Mouse (Mus musculus): ENCODE results near the gene Tspan4.

The Tspan4 gene

GRCm38 (mm10) chr7:141475011-141475804 lies at the start of gene Tspan4, which contains the start of gene Polr2l:
TSS of gene Tspan4 (plus strand) at chr7:141475240.
TSS of gene Polr2l (minus strand) at chr7:141475132.
- peak; percentile 94 for DNase-seq (ENCODE audit: low read depth, low spot score)

GRCm38 (mm10) chr7:141426948-141427730 lies 47.9 kb upstream of the Tspan4 start:
- DNase-seq (ENCODE audit: low read depth, low spot score) = no peak

- no peak for DNase-seq (ENCODE audit: low read depth, low spot score)
Observed at GRCm38 (mm10) chr7:141428701-141429100, 46.3 kb upstream of the Tspan4 start.

DNA sequence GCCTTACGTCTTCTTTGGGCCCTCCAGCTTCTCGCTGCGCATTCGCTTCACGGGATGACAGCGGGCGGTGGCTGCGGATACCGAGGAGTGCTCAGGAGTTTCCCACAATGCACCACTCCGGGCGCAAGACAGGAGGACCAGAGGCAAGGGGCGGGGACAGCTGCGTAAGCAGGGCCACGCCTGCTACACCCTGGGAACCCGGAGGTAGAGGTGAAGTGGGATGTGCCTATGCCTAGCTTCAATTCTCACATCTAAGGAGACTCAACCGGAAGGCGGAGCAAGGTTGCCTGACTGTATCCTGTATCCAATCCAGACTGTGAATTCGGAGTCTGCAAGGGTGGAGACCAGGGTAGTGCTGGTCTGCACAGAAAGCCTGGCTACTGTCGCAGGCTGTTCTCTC lies 45.7 kb upstream of the Tspan4 start, which contains the start of gene Cend1:
Cend1 (minus strand) TSS at position 182 of the 400 bp plus-strand sequence.
- peak; percentile 93 for DNase-seq (ENCODE audit: low read depth, low spot score)

DNA sequence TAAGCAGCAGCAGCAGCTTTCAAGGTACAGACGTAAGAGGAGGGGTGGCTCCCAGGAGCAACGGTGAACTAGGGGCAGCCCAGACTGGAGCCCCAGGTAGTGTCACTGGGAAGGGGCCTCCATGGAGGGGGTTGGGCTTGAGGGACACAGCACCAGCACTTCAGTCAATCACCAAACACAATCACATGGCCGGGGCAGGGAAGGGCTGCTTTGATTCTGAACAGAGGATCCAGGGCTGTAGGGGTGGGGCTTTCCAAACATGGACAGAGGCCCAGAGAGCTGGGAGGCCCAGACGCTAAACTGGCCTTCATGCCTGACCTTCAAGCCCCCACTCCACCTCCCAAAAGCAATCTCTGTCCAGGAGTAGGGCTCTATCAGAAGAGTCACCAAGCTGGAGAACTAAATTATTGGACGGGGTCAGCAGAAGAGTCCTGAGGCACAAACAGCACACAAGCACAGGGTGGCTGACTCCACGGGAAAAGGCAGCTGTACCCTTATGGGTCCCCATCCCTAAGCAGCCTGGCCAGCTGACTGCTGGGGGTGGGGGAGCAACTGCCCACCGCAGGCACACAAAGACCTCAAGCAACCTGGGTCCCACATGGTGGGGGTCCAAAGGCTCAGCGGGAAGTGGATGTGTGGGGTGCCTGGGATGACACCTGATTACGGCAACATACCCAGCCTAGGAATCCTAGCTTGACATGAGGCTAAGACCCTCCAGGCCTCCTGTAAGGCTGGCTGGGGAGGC lies 45.0 kb upstream of the Tspan4 start:
- no peak for DNase-seq (ENCODE audit: low read depth, low spot score)

- DNase-seq (ENCODE audit: low read depth, low spot score) = no peak
Observed at GRCm38 (mm10) chr7:141430585-141431240, 44.3 kb upstream of the Tspan4 start.

GRCm38 (mm10) chr7:141431434-141432185 lies 43.4 kb upstream of the Tspan4 start:
- DNase-seq (ENCODE audit: low read depth, low spot score) = no peak

- DNase-seq (ENCODE audit: low read depth, low spot score) = no peak
Observed at GRCm38 (mm10) chr7:141432186-141432611, 42.8 kb upstream of the Tspan4 start.

DNA sequence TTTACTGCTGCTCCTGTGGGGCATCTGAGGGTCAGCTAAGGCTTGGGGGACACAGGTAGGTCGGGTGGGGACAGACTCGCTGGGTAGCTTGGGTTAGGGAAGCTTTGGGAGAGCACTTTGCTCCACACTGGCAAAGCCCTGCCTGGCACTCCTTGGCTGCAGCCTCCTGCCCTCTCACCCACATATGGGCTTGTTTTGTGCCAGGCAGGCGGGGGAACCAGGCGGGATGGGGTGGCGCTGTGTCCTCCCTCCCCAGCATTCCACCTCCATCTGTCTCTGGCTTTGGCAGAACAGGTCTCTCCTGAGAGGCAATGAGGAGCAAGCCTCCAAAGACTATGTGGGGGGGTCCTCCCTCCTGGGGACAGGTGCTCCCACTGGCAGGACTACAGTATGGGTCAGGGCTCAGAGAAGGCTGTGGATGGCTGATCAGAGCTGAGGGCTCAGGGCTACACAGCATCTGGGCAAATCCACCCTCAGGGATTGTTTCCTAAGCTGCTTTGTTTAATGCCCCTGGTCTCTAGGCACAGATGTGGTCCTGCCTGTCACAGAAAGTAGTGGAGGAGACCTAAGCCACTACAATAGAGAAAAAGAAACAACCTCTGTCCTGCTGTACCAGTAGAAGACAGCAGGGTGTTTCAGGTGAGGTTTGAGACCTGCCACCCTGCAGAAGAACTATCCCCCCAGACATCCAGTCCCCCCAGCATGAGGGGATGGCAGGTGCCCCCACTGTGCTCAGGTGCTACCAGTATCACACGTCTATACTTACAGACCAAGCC lies 42.1 kb upstream of the Tspan4 start:
- no peak for DNase-seq (ENCODE audit: low read depth, low spot score)

DNA sequence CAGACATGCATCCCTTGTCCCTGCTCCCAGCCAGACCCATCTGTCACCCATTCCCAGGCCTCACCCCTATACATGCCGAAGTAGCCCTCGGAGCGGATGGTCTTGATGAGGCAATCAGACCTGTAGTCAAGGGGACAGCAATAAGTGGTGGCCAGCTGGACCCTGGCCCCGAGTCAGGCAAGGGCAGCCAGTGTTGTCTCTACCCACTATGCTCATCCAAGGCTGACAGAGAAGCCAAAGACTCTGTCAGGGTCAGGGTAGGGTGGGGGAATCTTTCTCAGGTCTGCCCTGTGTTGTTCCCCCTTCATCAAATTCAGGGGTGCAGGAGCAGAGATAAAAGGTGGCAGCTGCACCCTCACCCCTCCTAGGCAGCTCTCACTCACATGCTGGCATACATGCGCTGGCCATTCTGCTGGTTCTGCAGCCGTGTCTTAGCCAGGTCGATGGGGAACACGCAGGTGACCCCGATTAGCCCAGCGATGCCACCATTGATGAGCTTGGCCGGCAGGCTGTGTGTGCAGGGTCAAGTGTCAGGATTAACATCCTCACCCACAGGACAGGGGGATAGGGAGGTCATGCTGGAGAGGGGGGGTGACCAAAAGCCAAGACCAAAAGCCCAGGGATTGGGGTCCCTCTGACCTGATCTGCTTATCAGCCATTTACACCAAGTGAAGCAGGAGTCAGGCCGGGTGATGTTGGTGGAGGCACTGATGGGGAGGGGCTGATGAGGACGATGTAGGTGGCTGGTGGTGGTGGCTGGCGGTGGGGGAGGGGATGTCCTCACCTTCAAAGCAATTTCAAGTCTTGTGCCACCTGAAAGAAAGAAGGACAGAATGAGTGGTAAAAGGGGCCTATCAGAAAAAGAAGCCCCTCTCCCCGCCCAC lies 41.3 kb upstream of the Tspan4 start:
- DNase-seq (ENCODE audit: low read depth, low spot score) = no peak

- DNase-seq (ENCODE audit: low read depth, low spot score) = peak; percentile 60
Observed at GRCm38 (mm10) chr7:141434464-141434863, 40.6 kb upstream of the Tspan4 start.

DNA sequence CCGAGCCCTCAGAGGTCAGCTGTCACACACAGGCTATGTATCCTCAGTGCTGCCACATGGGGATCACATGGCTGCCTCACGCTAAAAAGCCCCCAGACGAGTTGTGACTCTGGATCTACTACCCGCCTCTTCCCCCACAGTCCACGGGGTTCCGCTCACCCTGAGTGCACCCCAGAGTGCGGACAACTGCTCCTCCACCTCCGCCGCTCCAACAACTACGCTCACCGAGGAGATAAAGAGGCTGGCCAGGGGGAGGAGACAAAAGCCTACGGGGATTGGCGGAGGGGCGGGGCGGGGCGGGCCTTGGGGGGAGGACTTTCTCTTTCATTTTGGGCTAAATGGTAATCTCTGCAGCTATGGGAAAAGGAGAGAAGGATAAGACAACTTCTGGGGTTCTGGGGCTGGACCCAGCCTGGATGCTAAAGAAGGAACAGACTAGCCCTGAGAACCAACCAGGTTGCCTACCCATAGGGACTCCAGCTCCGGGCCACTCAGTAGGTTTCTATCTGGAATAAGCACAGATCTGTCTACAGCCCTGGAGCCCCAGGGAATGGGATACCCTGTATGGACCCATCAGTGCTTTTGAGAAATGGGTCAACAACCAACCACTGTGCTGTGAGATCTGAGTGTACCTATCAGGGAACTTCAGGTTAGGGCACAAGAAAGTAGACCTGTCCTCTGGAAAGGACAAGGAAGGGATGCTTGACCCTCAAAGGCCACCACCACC lies 39.7 kb upstream of the Tspan4 start:
- DNase-seq (ENCODE audit: low read depth, low spot score) = peak; percentile 66

GRCm38 (mm10) chr7:141435856-141436522 lies 39.1 kb upstream of the Tspan4 start:
- DNase-seq (ENCODE audit: low read depth, low spot score) = no peak

DNA sequence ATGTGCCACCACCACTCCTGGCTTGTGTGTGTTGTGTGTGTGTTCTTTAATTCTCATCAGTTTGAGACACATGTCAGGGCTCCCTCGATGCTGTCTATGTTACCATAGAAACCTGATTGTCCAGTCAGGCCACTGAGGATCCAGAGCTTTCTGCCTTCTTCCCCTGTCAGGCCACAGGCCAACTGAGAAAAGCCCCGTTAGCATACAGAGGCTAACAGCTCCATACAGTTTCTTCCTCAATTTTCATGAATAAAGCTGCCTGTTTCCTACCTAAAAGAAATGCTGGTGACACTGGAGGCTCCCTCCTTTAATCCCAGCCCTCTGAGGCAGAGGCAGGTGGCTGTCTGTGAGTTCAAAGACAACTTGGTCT lies 38.5 kb upstream of the Tspan4 start:
- no peak for DNase-seq (ENCODE audit: low read depth, low spot score)

DNA sequence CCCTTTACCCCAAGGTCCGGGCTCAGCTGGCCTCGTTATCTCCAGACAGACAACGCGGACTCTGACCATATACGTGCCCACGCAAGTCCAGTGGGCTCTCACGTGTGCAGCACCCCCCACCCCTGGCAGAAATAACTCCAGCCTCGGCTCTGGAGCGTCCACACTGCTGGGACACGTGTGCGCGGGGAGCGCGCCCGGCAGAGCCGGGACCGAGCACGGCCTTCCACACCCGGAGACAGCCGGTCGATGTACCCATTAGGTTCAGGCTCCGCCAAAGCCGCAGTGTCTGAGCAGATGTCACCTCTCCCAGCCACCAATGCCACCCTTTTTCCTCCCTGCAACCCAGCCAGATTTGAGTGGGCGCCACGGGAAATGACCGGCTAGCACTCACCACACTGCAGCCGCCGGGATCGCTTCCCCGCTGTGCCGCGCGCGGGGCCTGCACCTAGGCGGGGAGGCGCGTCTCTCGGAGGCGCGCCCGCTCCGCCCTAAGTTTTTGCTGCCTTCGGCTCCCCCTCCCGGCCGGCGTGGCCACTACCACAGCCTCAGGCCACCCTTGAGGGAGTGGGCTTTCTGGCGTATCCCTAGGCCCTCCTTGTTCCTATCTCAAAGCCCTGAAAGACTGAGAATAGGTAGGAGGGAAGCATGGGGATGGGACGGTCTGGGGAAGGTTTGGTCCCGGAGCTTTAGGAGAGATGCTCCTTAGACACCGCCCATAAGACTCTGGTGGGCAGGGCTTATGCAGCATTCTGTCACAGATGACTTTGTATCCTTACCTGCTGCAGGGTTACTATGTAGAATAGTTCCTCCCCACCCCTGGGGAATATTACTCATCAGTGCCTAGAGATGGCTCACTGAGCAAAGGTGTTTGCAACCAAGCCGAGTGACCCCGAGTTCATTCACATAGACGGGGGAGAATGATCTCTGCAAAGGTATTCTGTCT lies 37.6 kb upstream of the Tspan4 start, which contains the start of gene Slc25a22:
Slc25a22 (minus strand) TSS at position 715 of the 943 bp plus-strand sequence.
- DNase-seq (ENCODE audit: low read depth, low spot score) = peak; percentile 94

GRCm38 (mm10) chr7:141438201-141438968 lies 36.7 kb upstream of the Tspan4 start:
- DNase-seq (ENCODE audit: low read depth, low spot score) = no peak

All from ZHBTc4 (cell line).